Mouse (Mus musculus): ENCODE data around the gene Shisa3. TPM values are rescaled to one million over a fixed set of nuclear protein-coding genes. Genes with fewer than 3 reads are reported as not detected.

Shisa3 gene
- total RNA-seq, 1 experiment = 0.76 TPM

DNA sequence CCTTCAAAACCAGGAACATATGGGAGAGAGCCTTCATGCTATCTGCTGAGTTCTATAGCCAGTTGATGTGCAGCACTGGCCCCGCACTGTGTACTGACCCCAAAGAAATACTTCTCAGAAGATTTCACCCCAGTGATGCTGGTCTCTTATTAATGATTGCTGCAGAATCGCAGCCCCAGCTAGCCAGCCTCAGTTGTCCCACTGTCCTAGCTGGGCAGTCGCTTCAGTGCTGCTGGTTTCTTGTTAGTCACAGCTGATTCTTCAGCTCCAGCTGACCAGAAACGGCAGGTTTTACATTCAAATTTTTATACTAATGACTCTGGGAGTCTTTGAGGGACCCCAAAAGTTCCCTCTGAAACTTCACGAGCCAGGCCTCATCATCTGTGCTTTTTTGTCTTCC, 42.3 kb downstream of the Shisa3 start:
- no peaks in the 10 kb centered on the region for H3K9me3 ChIP-seq (ENCODE audit: control insufficient read depth, insufficient read depth, low read depth, low read length)
- H3K4me3 ChIP-seq (ENCODE audit: insufficient read depth in 1 of 2, low read depth in 1 of 2, low read length in 2 of 2, poor library complexity in 1 of 2, severe bottlenecking in 1 of 2) = no peak overlapping the region
- TF ChIP-seq CHD2 (IDR thresholded peaks at IDR 0.05; ENCODE audit: low read depth, low read length) (no peak), ZC3H11A (IDR thresholded peaks at IDR 0.05; ENCODE audit: borderline replicate concordance, low read depth, low read length) (no peak), ZNF384 (IDR thresholded peaks at IDR 0.05; ENCODE audit: low read depth, low read length) (no peak), MAFK (IDR thresholded peaks at IDR 0.05; ENCODE audit: insufficient read depth, low read depth, low read length) (no peak), HCFC1 (IDR thresholded peaks at IDR 0.05; ENCODE audit: borderline replicate concordance, insufficient read depth, low read length) (no peak)
- H3K9ac ChIP-seq (ENCODE audit: insufficient read depth, low read depth, low read length, poor library complexity, severe bottlenecking) = no peak overlapping the region
- 0 out of 2 replicates have a peak, but pooled peaks cover 3% of the 10 kb centered on the region for H3K36me3 ChIP-seq (ENCODE audit: control insufficient read depth, insufficient read depth, low read length, poor library complexity, severe bottlenecking)
- H3K27ac ChIP-seq (ENCODE audit: insufficient read depth, low read depth, low read length, poor library complexity, severe bottlenecking) = no peak overlapping the region
- in situ Hi-C loops (cut with MboI; ENCODE audit: low sequenced_read_pairs in 2 of 2, unreplicated experiment in 2 of 2) = no loop called here
- H3K4me1 ChIP-seq (ENCODE audit: control insufficient read depth in 2 of 2, insufficient read depth in 2 of 2, low read length in 2 of 2, poor library complexity in 1 of 2) = peaks cover 0 to 4% of the 10 kb centered on the region in 2 experiments; a peak in 1 of 4 replicates
- no peak for DNase-seq (ENCODE audit: low read depth, low spot score)

- no peak for DNase-seq (ENCODE audit: low read depth, low spot score)
- Histone ChIP-seq H3K4me1 (ENCODE audit: control insufficient read depth in 2 of 2, insufficient read depth in 2 of 2, low read length in 2 of 2, poor library complexity in 1 of 2) (peaks cover 2 to 3% of the 10 kb centered on the region in 2 experiments; a peak in 1 of 4 replicates), H3K27ac (ENCODE audit: insufficient read depth, low read depth, low read length, poor library complexity, severe bottlenecking) (no peak overlapping the region), H3K9me3 (ENCODE audit: control insufficient read depth, insufficient read depth, low read depth, low read length) (no peaks in the 10 kb centered on the region), H3K9ac (ENCODE audit: insufficient read depth, low read depth, low read length, poor library complexity, severe bottlenecking) (no peak overlapping the region), H3K36me3 (ENCODE audit: control insufficient read depth, insufficient read depth, low read length, poor library complexity, severe bottlenecking) (no peaks in the 10 kb centered on the region), H3K4me3 (ENCODE audit: insufficient read depth in 1 of 2, low read depth in 1 of 2, low read length in 2 of 2, poor library complexity in 1 of 2, severe bottlenecking in 1 of 2) (no peak overlapping the region)
- TF ChIP-seq MAFK (IDR thresholded peaks at IDR 0.05; ENCODE audit: insufficient read depth, low read depth, low read length) (no peak), CHD2 (IDR thresholded peaks at IDR 0.05; ENCODE audit: low read depth, low read length) (no peak), ZC3H11A (IDR thresholded peaks at IDR 0.05; ENCODE audit: borderline replicate concordance, low read depth, low read length) (no peak), ZNF384 (IDR thresholded peaks at IDR 0.05; ENCODE audit: low read depth, low read length) (no peak), HCFC1 (IDR thresholded peaks at IDR 0.05; ENCODE audit: borderline replicate concordance, insufficient read depth, low read length) (no peak)
- in situ Hi-C loops (cut with MboI; ENCODE audit: low sequenced_read_pairs in 2 of 2, unreplicated experiment in 2 of 2) = no loop called here
These were observed 44.8 kb downstream of the Shisa3 start for GRCm38 (mm10) chr5:67652468-67652867.

DNA sequence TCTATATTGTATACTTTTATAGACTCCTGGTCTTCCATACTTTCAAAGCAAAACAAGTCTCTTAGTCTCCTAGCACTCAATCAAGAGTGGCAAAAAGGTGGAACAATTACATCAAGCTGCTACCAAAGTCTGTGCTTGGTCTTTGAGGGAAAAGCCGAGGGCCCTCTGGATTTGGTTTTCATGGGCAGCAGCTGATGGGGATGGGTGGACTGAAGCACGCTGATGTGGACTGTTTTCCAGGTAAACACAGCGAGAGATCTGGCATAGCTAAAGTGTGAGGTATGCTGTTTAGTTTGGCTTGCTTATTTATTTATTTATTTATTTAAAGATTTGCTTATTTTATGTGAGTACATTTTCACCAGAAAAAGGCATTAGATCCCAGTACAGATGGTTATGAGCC, 45.9 kb downstream of the Shisa3 start:
- Histone ChIP-seq H3K9me3 (ENCODE audit: control insufficient read depth, insufficient read depth, low read depth, low read length) (no peaks in the 10 kb centered on the region), H3K9ac (ENCODE audit: insufficient read depth, low read depth, low read length, poor library complexity, severe bottlenecking) (no peak overlapping the region), H3K36me3 (ENCODE audit: control insufficient read depth, insufficient read depth, low read length, poor library complexity, severe bottlenecking) (no peaks in the 10 kb centered on the region), H3K27ac (ENCODE audit: insufficient read depth, low read depth, low read length, poor library complexity, severe bottlenecking) (no peak overlapping the region), H3K4me1 (ENCODE audit: control insufficient read depth in 2 of 2, insufficient read depth in 2 of 2, low read length in 2 of 2, poor library complexity in 1 of 2) (peaks cover 2% of the 10 kb centered on the region in 2 experiments; a peak in 1 of 4 replicates), H3K4me3 (ENCODE audit: insufficient read depth in 1 of 2, low read depth in 1 of 2, low read length in 2 of 2, poor library complexity in 1 of 2, severe bottlenecking in 1 of 2) (no peak overlapping the region)
- no peak for TF ChIP-seq MAFK (IDR thresholded peaks at IDR 0.05; ENCODE audit: insufficient read depth, low read depth, low read length)
- TF ChIP-seq HCFC1 (IDR thresholded peaks at IDR 0.05; ENCODE audit: borderline replicate concordance, insufficient read depth, low read length) = no peak
- no peak for TF ChIP-seq ZNF384 (IDR thresholded peaks at IDR 0.05; ENCODE audit: low read depth, low read length)
- TF ChIP-seq CHD2 (IDR thresholded peaks at IDR 0.05; ENCODE audit: low read depth, low read length) = no peak
- no peak for TF ChIP-seq ZC3H11A (IDR thresholded peaks at IDR 0.05; ENCODE audit: borderline replicate concordance, low read depth, low read length)
- in situ Hi-C loops (cut with MboI; ENCODE audit: low sequenced_read_pairs in 2 of 2, unreplicated experiment in 2 of 2) = no loop called here
- no peak for DNase-seq (ENCODE audit: low read depth, low spot score)

DNA sequence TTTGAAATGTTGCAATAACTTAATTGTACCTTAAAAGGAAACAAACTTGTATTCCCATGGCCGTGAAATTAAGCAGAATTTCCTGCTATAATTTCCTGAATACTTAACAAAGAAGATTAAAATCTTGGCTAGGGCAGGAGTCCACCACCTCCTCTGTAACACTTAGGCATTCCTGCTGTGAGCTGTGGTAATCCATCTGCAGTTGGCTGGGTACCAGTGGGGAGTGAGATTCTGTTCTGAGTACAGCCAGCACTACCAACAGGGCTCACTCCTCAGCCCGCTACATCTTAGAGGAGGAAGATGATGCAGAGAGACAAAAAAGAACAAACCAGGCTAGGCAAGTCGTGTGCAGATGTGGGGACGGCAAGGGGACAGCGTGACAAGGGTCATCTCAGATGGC, 46.9 kb downstream of the Shisa3 start:
- no peak overlapping the region for H3K9ac ChIP-seq (ENCODE audit: insufficient read depth, low read depth, low read length, poor library complexity, severe bottlenecking)
- no peak overlapping the region for H3K27ac ChIP-seq (ENCODE audit: insufficient read depth, low read depth, low read length, poor library complexity, severe bottlenecking)
- DNase-seq (ENCODE audit: low read depth, low spot score) = no peak
- no peaks in the 10 kb centered on the region for H3K9me3 ChIP-seq (ENCODE audit: control insufficient read depth, insufficient read depth, low read depth, low read length)
- H3K36me3 ChIP-seq (ENCODE audit: control insufficient read depth, insufficient read depth, low read length, poor library complexity, severe bottlenecking) = no peaks in the 10 kb centered on the region
- in situ Hi-C loops (cut with MboI; ENCODE audit: low sequenced_read_pairs in 2 of 2, unreplicated experiment in 2 of 2) = no loop called here
- peaks cover 2% of the 10 kb centered on the region in 2 experiments; a peak in 1 of 4 replicates for H3K4me1 ChIP-seq (ENCODE audit: control insufficient read depth in 2 of 2, insufficient read depth in 2 of 2, low read length in 2 of 2, poor library complexity in 1 of 2)
- TF ChIP-seq ZNF384 (IDR thresholded peaks at IDR 0.05; ENCODE audit: low read depth, low read length) = no peak
- no peak for TF ChIP-seq ZC3H11A (IDR thresholded peaks at IDR 0.05; ENCODE audit: borderline replicate concordance, low read depth, low read length)
- no peak for TF ChIP-seq MAFK (IDR thresholded peaks at IDR 0.05; ENCODE audit: insufficient read depth, low read depth, low read length)
- TF ChIP-seq CHD2 (IDR thresholded peaks at IDR 0.05; ENCODE audit: low read depth, low read length) = no peak
- no peak for TF ChIP-seq HCFC1 (IDR thresholded peaks at IDR 0.05; ENCODE audit: borderline replicate concordance, insufficient read depth, low read length)
- no peak overlapping the region for H3K4me3 ChIP-seq (ENCODE audit: insufficient read depth in 1 of 2, low read depth in 1 of 2, low read length in 2 of 2, poor library complexity in 1 of 2, severe bottlenecking in 1 of 2)

Data from ES-E14 (cell line).